Mouse (Mus musculus): ENCODE results near the gene Slc35b1. TPM values are rescaled to one million over a fixed set of nuclear protein-coding genes. Genes with fewer than 3 reads are reported as not detected.

Slc35b1 gene
- polyA plus RNA-seq, 1 experiment = 0.98 TPM

DNA sequence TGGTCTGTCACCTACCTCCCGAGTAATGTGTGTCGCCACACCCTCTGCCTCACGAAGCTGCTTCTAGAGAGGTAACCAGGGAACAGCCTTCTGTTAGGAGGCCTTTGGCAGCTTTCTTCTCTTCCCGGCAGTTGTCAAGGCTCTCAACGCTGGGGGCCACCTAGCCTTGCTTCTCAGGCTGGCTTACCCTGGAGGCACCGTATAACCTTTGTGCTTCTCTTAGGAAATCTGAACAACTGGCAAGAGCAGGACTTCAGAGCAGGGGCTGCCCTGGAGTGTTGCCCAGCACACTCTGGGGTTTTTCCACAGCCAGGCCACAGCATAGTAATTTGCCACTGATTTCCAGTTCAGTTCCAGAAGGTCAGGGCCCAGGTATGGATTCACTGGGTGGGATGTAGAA, 34.2 kb upstream of the Slc35b1 start:
- no peaks in the 10 kb centered on the region for H3K27me3 ChIP-seq (ENCODE audit: control insufficient read depth)
- no peak overlapping the region for H3K4me3 ChIP-seq (replicated peaks)
- H3K9me3 ChIP-seq (ENCODE audit: control insufficient read depth, low read length) = no peaks in the 10 kb centered on the region
- TF ChIP-seq TAL1 (IDR thresholded peaks at IDR 0.05; ENCODE audit: low read length) = no peak
- TF ChIP-seq GATA1 (IDR thresholded peaks at IDR 0.05; ENCODE audit: low read length) = no peak
- H3K36me3 ChIP-seq (ENCODE audit: control insufficient read depth) = peaks cover 100% of the 10 kb centered on the region
- peaks cover 91% of the 10 kb centered on the region for H3K4me1 ChIP-seq (ENCODE audit: control insufficient read depth)

DNA sequence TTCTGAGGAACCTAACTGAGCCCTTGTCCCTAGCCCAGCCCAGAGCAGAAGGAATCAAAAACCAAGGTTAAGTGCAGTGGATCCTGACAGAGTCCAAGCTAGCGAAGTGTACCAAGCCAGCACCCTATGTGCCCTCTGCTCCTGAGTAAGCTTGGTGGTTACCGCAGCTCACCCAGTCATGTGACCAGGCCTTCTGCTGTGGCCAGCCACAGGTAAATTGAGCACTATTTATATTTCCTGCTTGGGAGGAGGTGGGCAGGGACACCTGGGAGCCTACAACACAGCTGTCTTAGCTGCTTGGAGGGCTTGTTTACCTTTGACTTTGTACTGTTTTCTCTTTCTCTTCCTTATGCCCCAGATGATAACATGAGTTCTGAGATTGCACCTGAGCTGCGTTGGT, 33.5 kb upstream of the Slc35b1 start:
- Histone ChIP-seq H3K27me3 (ENCODE audit: control insufficient read depth) (no peaks in the 10 kb centered on the region), H3K36me3 (ENCODE audit: control insufficient read depth) (peaks cover 100% of the 10 kb centered on the region), H3K4me1 (ENCODE audit: control insufficient read depth) (peaks cover 91% of the 10 kb centered on the region), H3K9me3 (ENCODE audit: control insufficient read depth, low read length) (no peaks in the 10 kb centered on the region), H3K4me3 (replicated peaks) (no peak overlapping the region)
- TF ChIP-seq GATA1 (IDR thresholded peaks at IDR 0.05; ENCODE audit: low read length) (no peak), TAL1 (IDR thresholded peaks at IDR 0.05; ENCODE audit: low read length) (no peak)

DNA sequence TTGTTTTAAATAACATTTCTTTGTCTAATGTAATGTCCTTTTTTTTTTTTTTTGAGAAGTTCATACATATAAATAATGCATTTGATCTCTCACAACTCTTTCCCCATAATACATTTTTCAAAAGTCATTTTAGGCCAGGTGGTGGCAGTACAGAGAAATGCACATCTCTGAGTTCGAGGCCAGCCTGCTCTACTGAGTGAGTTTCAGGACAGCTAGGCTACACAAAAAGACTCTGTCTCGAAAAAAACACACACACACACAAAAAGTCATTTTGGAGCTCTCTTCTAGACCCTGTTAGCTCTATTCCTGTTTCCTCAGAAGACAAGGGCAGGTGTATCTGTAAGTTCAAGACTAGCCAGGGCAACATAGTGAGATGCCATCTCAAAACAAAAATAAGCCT, 31.8 kb upstream of the Slc35b1 start:
- H3K9me3 ChIP-seq (ENCODE audit: control insufficient read depth, low read length) = no peaks in the 10 kb centered on the region
- H3K36me3 ChIP-seq (ENCODE audit: control insufficient read depth) = peaks cover 100% of the 10 kb centered on the region
- peaks cover 95% of the 10 kb centered on the region for H3K4me1 ChIP-seq (ENCODE audit: control insufficient read depth)
- peak overlapping the region; percentile 10 for H3K4me3 ChIP-seq (replicated peaks)
- no peaks in the 10 kb centered on the region for H3K27me3 ChIP-seq (ENCODE audit: control insufficient read depth)
- no peak for TF ChIP-seq GATA1 (IDR thresholded peaks at IDR 0.05; ENCODE audit: low read length)
- TF ChIP-seq TAL1 (IDR thresholded peaks at IDR 0.05; ENCODE audit: low read length) = no peak

DNA sequence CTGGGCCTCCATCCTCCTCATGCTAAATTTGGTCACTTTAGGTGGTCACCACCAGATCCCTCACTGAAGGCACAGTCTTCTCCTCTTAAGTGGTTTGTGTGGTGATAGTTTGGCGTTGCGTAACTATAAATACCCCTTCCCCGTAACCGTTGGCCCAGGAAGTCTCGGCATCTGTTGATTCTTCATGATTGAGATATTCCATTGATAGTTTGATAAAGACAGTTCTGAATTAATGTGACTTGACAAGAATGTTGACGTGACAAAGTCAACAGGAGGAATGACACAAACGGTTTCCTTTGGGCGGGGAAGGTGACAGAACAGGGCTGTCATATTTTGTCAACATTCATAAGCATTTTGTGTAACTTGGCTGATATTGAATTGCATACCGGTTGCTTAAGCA, 31.3 kb upstream of the Slc35b1 start:
- Histone ChIP-seq H3K27me3 (ENCODE audit: control insufficient read depth) (no peaks in the 10 kb centered on the region), H3K4me3 (replicated peaks) (peak overlapping the region; percentile 10), H3K4me1 (ENCODE audit: control insufficient read depth) (peaks cover 96% of the 10 kb centered on the region), H3K9me3 (ENCODE audit: control insufficient read depth, low read length) (no peaks in the 10 kb centered on the region), H3K36me3 (ENCODE audit: control insufficient read depth) (peaks cover 100% of the 10 kb centered on the region)
- no peak for TF ChIP-seq TAL1 (IDR thresholded peaks at IDR 0.05; ENCODE audit: low read length)
- TF ChIP-seq GATA1 (IDR thresholded peaks at IDR 0.05; ENCODE audit: low read length) = no peak

DNA sequence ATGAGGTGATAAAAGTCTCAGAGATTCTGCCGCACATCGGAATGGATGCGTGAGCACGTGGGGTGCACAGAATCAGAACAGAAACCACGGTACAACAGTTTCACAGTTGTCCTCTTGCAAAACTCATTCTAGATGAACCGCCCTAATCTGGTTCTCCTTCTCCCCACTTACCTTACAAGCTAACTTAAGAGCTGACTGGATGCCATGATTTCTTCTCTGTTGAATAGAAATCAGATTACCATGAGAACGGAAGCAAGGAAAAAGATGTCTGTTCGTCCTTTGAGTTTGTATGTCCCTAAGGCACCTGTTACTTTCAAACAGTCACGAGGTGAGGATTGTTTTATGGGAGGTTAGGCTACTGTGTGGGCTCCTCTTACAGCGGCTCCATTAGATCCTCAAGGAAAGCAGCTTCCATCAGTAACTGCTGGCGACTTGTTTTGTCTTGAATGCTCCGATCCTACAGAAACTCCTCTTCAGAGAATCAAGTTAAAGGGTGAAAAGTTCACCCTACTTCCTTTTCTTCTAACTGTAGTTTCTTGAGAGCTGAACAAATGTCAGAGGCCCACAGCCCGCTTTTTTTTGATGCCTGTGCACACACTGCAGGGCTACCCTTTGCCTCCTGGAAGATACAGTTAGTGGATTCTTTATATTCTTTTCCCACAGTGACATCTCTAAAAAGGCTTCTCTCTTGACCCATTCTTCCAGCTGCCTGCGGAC, 30.1 kb upstream of the Slc35b1 start:
- H3K4me3 ChIP-seq (replicated peaks) = peak overlapping the region; percentile 60
- H3K27me3 ChIP-seq (ENCODE audit: control insufficient read depth) = no peaks in the 10 kb centered on the region
- peaks cover 100% of the 10 kb centered on the region for H3K36me3 ChIP-seq (ENCODE audit: control insufficient read depth)
- no peaks in the 10 kb centered on the region for H3K9me3 ChIP-seq (ENCODE audit: control insufficient read depth, low read length)
- peaks cover 98% of the 10 kb centered on the region for H3K4me1 ChIP-seq (ENCODE audit: control insufficient read depth)
- TF ChIP-seq TAL1 (IDR thresholded peaks at IDR 0.05; ENCODE audit: low read length) (no peak), GATA1 (IDR thresholded peaks at IDR 0.05; ENCODE audit: low read length) (no peak)

DNA sequence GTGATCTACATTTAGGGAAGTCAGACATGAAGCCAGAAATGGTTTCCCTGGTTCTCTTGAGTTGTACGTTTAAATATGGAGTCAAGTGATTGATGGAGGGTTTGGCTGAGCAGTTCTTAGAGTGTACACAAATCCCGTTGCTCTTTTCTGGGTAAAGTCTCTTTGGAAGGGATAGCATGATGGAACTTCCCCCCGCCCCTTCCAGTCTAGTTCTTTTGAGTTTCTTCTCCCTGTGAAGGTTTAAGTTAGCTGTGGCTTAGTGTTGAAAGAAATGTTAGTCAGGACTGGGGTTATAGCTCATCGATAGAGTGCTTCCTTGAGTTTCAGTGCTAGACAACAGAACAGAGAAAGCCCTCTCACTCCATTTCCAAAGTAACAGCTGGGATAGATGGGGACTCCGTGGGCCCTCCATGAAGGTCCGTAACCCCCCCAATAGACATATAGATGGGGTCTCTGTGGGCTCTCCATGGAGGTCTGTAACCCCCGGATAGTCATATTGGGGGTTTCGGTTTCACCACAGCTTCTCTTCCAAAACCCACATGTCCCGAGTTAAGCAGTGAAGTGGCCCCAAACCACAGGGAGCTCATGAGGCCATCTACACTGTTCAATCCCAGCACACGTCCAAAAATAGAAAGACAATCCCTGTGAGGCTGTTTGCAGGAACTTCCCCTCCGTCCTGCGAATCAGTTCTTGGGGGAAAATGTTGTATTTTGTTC, 29.4 kb upstream of the Slc35b1 start:
- Histone ChIP-seq H3K4me3 (replicated peaks) (peak overlapping the region; percentile 60), H3K4me1 (ENCODE audit: control insufficient read depth) (peaks cover 98% of the 10 kb centered on the region), H3K27me3 (ENCODE audit: control insufficient read depth) (no peaks in the 10 kb centered on the region), H3K36me3 (ENCODE audit: control insufficient read depth) (peaks cover 100% of the 10 kb centered on the region), H3K9me3 (ENCODE audit: control insufficient read depth, low read length) (no peaks in the 10 kb centered on the region)
- TF ChIP-seq GATA1 (IDR thresholded peaks at IDR 0.05; ENCODE audit: low read length) = no peak
- no peak for TF ChIP-seq TAL1 (IDR thresholded peaks at IDR 0.05; ENCODE audit: low read length)

DNA sequence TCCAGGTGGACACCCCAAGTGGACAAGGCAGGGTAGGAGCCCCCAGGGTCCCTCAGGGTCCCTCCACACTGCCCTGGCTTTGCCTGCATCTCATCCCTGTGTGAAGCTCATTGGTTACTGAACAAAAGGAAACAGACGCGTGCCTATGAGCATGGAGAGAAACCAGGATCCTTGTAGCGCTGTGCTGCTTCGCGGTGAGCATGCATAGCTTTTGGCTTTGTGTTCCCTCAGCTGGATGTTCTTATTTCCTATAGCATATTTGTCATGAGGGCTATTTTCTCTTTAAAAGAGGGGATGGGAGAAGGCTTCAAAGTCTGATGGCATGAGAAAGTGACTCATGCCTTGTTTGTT, 28.9 kb upstream of the Slc35b1 start:
- H3K4me1 ChIP-seq (ENCODE audit: control insufficient read depth) = peaks cover 95% of the 10 kb centered on the region
- peak overlapping the region; percentile 60 for H3K4me3 ChIP-seq (replicated peaks)
- H3K9me3 ChIP-seq (ENCODE audit: control insufficient read depth, low read length) = no peaks in the 10 kb centered on the region
- no peak for TF ChIP-seq TAL1 (IDR thresholded peaks at IDR 0.05; ENCODE audit: low read length)
- peaks cover 100% of the 10 kb centered on the region for H3K36me3 ChIP-seq (ENCODE audit: control insufficient read depth)
- H3K27me3 ChIP-seq (ENCODE audit: control insufficient read depth) = no peaks in the 10 kb centered on the region

DNA sequence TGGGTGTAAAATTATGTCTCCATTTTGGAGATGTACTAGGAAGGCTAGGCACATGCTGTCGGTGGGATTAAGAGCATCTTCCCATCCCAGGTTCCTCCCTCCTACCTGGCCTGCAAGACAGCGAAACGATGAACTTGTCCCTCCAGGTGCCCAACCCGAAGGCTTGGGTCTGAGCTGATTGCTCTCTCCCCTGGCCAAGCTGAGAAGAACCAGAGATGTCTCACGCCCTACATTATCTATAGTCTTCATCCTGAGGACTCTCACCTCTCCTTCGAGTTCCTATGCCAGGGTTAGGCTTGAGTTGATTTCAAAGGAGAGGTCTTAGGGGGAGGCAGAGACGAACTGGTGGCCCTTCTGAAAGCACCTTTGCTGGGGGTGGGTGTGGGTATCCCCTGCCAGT, 28.5 kb upstream of the Slc35b1 start:
- Histone ChIP-seq H3K36me3 (ENCODE audit: control insufficient read depth) (peaks cover 100% of the 10 kb centered on the region), H3K4me3 (replicated peaks) (peak overlapping the region; percentile 60), H3K9me3 (ENCODE audit: control insufficient read depth, low read length) (no peaks in the 10 kb centered on the region), H3K4me1 (ENCODE audit: control insufficient read depth) (peaks cover 93% of the 10 kb centered on the region), H3K27me3 (ENCODE audit: control insufficient read depth) (no peaks in the 10 kb centered on the region)
- TF ChIP-seq TAL1 (IDR thresholded peaks at IDR 0.05; ENCODE audit: low read length) = no peak
- no peak for TF ChIP-seq GATA1 (IDR thresholded peaks at IDR 0.05; ENCODE audit: low read length)

DNA sequence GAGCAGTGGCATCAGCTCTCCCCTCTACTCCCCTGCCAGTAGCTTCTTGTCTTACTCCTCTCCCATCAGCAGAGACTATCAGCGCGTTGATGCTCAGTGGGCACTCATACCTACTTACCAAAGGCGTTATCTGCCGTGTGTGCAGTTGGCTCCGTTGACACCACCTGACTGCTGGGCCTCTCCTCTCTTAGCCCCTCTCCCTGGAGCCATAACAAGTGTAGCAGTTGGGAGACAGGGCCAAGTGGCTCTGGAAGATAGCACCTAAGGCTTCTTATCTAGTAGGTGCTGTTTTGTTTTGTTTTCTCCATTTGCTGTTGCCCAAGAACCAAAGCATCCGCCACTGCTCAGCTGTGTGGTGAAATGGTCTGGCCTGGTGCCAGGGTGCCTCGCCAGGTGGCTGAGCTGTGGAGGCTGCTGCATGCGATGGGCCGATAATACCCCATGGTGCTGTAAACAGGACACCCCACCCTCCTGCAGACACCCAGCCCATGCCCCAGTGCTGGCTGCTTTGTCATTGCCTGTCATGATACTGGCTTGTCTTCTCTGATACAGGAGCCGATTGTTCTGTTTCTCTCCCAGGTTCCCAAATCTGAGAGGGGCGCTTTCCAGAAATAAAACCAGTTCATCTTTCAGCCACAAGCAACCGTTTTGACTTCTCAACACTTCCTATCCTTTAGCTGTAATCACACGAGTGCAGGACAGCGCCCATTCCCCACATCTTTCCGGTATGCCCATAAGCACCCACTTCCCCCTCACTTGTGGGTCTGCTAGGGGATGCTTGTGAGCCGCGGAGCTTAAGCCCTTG, 27.8 kb upstream of the Slc35b1 start:
- no peaks in the 10 kb centered on the region for H3K9me3 ChIP-seq (ENCODE audit: control insufficient read depth, low read length)
- TF ChIP-seq TAL1 (IDR thresholded peaks at IDR 0.05; ENCODE audit: low read length) (peak; percentile 91), GATA1 (IDR thresholded peaks at IDR 0.05; ENCODE audit: low read length) (peak; percentile 95)
- peaks cover 88% of the 10 kb centered on the region for H3K4me1 ChIP-seq (ENCODE audit: control insufficient read depth)
- H3K27me3 ChIP-seq (ENCODE audit: control insufficient read depth) = no peaks in the 10 kb centered on the region
- peaks cover 100% of the 10 kb centered on the region for H3K36me3 ChIP-seq (ENCODE audit: control insufficient read depth)
- H3K4me3 ChIP-seq (replicated peaks) = peak overlapping the region; percentile 60
